ENCODE assay signal across 9 mouse cellular contexts in the genomic region with DNA sequence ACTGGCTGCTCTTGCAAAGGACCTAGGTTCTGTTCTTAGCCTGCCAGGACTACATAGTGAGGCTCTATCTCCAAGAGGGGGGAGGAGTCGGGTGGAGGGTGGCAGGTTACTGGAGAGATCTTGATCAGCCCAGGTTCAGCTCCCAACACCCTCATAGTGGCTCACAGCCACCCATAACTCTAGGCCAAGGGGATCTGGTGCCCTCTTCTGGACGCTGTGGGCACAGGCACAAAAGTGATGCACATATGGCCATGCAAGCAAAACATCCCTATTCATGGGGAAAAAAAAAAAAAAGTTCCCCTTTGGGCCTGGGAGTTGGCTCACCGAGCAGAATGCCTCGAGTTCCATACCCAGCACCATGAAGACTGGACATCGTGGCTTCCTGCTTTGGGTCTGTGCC. TPM values are rescaled to one million over a fixed set of nuclear protein-coding genes. Genes with fewer than 3 reads are reported as not detected.
A peak's percentile ranks its signal among the peaks of the same experiment; 100 is the strongest.
DNase-seq lines count a peak whose midpoint lies in the region; ATAC-seq and TF ChIP-seq lines count a peak whose summit lies in the region.
"Had no signal": no experiment of that assay in that cellular context is flagged by ENCODE, and none has a peak within 500 bp of the region (broad histone marks: within the 10 kb centered on the region; RNA-seq: fewer than 3 reads in every experiment).

No protein-coding gene starts in this region.

- H3K4me2 ChIP-seq in lung, postnatal 0 days (replicated peaks; ENCODE audit: low read depth, low read length): no peak overlapping the region
- H3K4me2 ChIP-seq: limb, embryonic 15.5 days had no signal

- DNase-seq in heart, postnatal 4 days: peak; percentile 54
- DNase-seq in heart, adult 18-20 months: no peak
- DNase-seq in T-cell, adult 2 months (ENCODE audit: low spot score): peak; percentile 54
- peak; percentile 19 for DNase-seq in lung, postnatal 0 days (ENCODE audit: low spot score)
- peak; percentile 57 to 62 for DNase-seq in thymus, postnatal 36 days
- DNase-seq in frontal cortex, postnatal 10 days (ENCODE audit: low spot score in 2 of 2): no peak
- DNase-seq in frontal cortex, postnatal 25 days (ENCODE audit: low spot score in 2 of 2): no peak

- peaks cover 28% of the 10 kb centered on the region for H3K36me3 ChIP-seq in C2C12 (ENCODE audit: control insufficient read depth, insufficient read depth)
- peaks cover 12% of the 10 kb centered on the region for H3K36me3 ChIP-seq in lung, postnatal 0 days (ENCODE audit: insufficient read depth, low read length)

- ATAC-seq in lung, postnatal 0 days: no peak

- H3K79me2 ChIP-seq in C2C12 (ENCODE audit: control insufficient read depth, insufficient read depth): peaks cover 36% of the 10 kb centered on the region

- no peak for TF ChIP-seq EP300 in lung, postnatal 0 days (IDR thresholded peaks at IDR 0.05)

- H3K4me1 ChIP-seq in lung, postnatal 0 days (ENCODE audit: insufficient read depth, low read depth, low read length): peaks cover 7% of the 10 kb centered on the region

- no peak overlapping the region for H3K4me3 ChIP-seq in C2C12 (ENCODE audit: insufficient read depth, poor library complexity, severe bottlenecking)
- no peak overlapping the region for H3K4me3 ChIP-seq in lung, postnatal 0 days (ENCODE audit: low read depth, low read length)
- H3K4me3 ChIP-seq: limb, embryonic 15.5 days had no signal

- H3K27ac ChIP-seq in lung, postnatal 0 days (ENCODE audit: low read length): no peak overlapping the region

- H3ac ChIP-seq in C2C12 (ENCODE audit: control insufficient read depth, insufficient read length, low read depth): no peak overlapping the region

- H3K9ac ChIP-seq in lung, postnatal 0 days (replicated peaks; ENCODE audit: low read depth): no peak overlapping the region
- H3K9ac ChIP-seq: limb, embryonic 15.5 days had no signal

- peak; percentile 41 for TF ChIP-seq CTCF in C2C12 (IDR thresholded peaks at IDR 0.05; ENCODE audit: control insufficient read depth, insufficient read depth, insufficient read length)
- TF ChIP-seq CTCF in lung, postnatal 0 days (IDR thresholded peaks at IDR 0.05): peak; percentile 71

- H3K27me3 ChIP-seq in C2C12 (ENCODE audit: control insufficient read depth, insufficient read depth, insufficient read length): no peaks in the 10 kb centered on the region
- H3K27me3 ChIP-seq in lung, postnatal 0 days (replicated peaks; ENCODE audit: insufficient read depth, low read length): no peaks in the 10 kb centered on the region
- H3K27me3 ChIP-seq: limb, embryonic 15.5 days had no signal

- 38% methylated on average over 5 of the region's 5 CpGs for WGBS in lung, postnatal 0 days

- H3K9me3 ChIP-seq in lung, postnatal 0 days (ENCODE audit: low read length): no peaks in the 10 kb centered on the region
- H3K9me3 ChIP-seq: limb, embryonic 15.5 days had no signal

- H3K79me3 ChIP-seq in C2C12 (ENCODE audit: low read depth): peaks cover 25% of the 10 kb centered on the region

TF ChIP-seq in C2C12, 6 proteins besides CTCF, POLR2A, EP300 and RAD21:
- TF ChIP-seq MYOD1 (IDR thresholded peaks at IDR 0.05; ENCODE audit: control insufficient read depth, insufficient read length, low read depth) (no peak), MYOG (IDR thresholded peaks at IDR 0.05; ENCODE audit: control insufficient read depth, extremely low read depth, insufficient read length) (no peak), FOSL1 (IDR thresholded peaks at IDR 0.05; ENCODE audit: insufficient read depth, low read length, poor library complexity, severe bottlenecking) (no peak), USF1 (IDR thresholded peaks at IDR 0.05; ENCODE audit: low read depth) (no peak), MAX (IDR thresholded peaks at IDR 0.05) (no peak), CEBPB (IDR thresholded peaks at IDR 0.05; ENCODE audit: low read depth) (no peak)

RNA-seq across cellular contexts. Expression of gene Asb6, which starts 0.8 kb away (rescaled TPM):
- 10 to 100 TPM; 11.7 to 13.2 TPM for total RNA-seq in heart, postnatal 4 days (2021)
- 1 to 10 TPM; 6.6 to 7.4 TPM for total RNA-seq in heart, adult 18-20 months (2021)
- 69.2 TPM for polyA plus RNA-seq in C2C12 (2012; fragmentation: generic; extraction: Trizol)
- 24.9 and 26.1 TPM in 2 replicates for polyA plus RNA-seq in lung, postnatal 0 days (2015; fragmentation: Nextera tagmentation; extraction: Ambion mirVana)

RNA-seq across cellular contexts. Expression of gene Prrx2, which starts 5.5 kb away (rescaled TPM):
- 1 to 10 TPM; 8.7 to 9.4 TPM for total RNA-seq in heart, postnatal 4 days (2021)
- total RNA-seq in heart, adult 18-20 months (2021): 1 to 10 TPM in 1 of 2 experiments, under 1 TPM in 1; 0.92 to 1.5 TPM
- polyA plus RNA-seq in C2C12 (2012; fragmentation: generic; extraction: Trizol): 191 TPM
- 2.9 and 4.3 TPM in 2 replicates for polyA plus RNA-seq in lung, postnatal 0 days (2015; fragmentation: Nextera tagmentation; extraction: Ambion mirVana)

RNA-seq across cellular contexts. Expression of gene Ntmt1, which starts 21.7 kb away (rescaled TPM):
- total RNA-seq in heart, postnatal 4 days (2021): 10 to 100 TPM; 51.7 to 54.5 TPM
- total RNA-seq in heart, adult 18-20 months (2021): 10 to 100 TPM; 22.6 to 29.2 TPM
- 64.7 TPM for polyA plus RNA-seq in C2C12 (2012; fragmentation: generic; extraction: Trizol)
- 49.4 and 50.7 TPM in 2 replicates for polyA plus RNA-seq in lung, postnatal 0 days (2015; fragmentation: Nextera tagmentation; extraction: Ambion mirVana)

RNA-seq across cellular contexts. Expression of gene 1700001O22Rik, which starts 25.9 kb away (rescaled TPM):
- total RNA-seq in heart, postnatal 4 days (2021): 1 to 10 TPM; 2.6 to 4.0 TPM
- total RNA-seq in heart, adult 18-20 months (2021): under 1 TPM; 0.49 to 0.74 TPM
- polyA plus RNA-seq in C2C12 (2012; fragmentation: generic; extraction: Trizol): 0.18 TPM
- 0.47 and 0.94 TPM in 2 replicates for polyA plus RNA-seq in lung, postnatal 0 days (2015; fragmentation: Nextera tagmentation; extraction: Ambion mirVana)

Comparison
In these comparisons a context has a peak if more than half of its experiments do, and no peak if none do; other contexts are left out.
1. DNase-seq: peak in heart, postnatal 4 days (single experiment), T-cell, adult 2 months (single experiment), lung, postnatal 0 days (single experiment) and thymus, postnatal 36 days (2 of 2); none in heart, adult 18-20 months (0 of 2), frontal cortex, postnatal 10 days (0 of 2) and frontal cortex, postnatal 25 days (0 of 2).